Mouse (Mus musculus): ENCODE data around the gene Ube2g2. TPM values are rescaled to one million over a fixed set of nuclear protein-coding genes. Genes with fewer than 3 reads are reported as not detected.
"Not testable (repeated sequence)": the region's sequence is repeated elsewhere in the genome, so short reads cannot be mapped to it uniquely, and the experiment has no call there.

Gene Ube2g2
- polyA plus RNA-seq, 1 experiment from 2014 or later = 52.1 TPM

GRCm38 (mm10) chr10:77685895-77686664 is 64.0 kb downstream of the Ube2g2 start, which contains the start of gene Tspear:
Gene Tspear (plus strand): TSS chr10:77686569.
- H3K36me3 ChIP-seq (ENCODE audit: inconsistent target) = no peaks in the 10 kb centered on the region
- WGBS (ENCODE audit: missing documents) = 17% methylated on average over 22 of the region's 22 CpGs

DNA sequence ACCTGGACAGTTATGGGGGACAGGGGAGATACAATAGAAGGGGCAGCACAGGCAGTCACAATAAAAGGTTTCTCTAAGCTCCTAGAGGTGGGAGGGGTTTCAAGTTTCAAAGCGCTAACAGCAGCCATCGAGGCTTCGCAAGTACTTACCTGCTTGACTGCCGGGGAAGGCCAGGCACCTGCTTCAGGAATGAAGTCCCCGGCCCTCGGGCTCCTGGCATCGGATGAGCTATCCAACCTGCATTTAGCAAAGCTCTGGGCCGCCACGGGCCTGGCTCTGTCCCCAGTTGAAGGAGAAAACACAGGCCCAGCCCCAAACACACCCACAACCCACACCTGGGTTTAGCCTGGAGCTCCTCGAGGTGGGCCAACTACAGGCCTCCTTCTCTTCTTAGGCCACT is 64.9 kb downstream of the Ube2g2 start:
- H3K4me3 ChIP-seq (ENCODE audit: inconsistent target) = no peak overlapping the region
- 56% methylated on average over 10 of the region's 10 CpGs for WGBS (ENCODE audit: missing documents)
- H3K79me2 ChIP-seq (ENCODE audit: inconsistent target) = no peaks in the 10 kb centered on the region
- H3K27ac ChIP-seq = no peak overlapping the region
- no peaks in the 10 kb centered on the region for H3K36me3 ChIP-seq (ENCODE audit: inconsistent target)

More at GRCm38 (mm10) chr10:77685895-77686664, 64.0 kb downstream of the Ube2g2 start, which contains the start of gene Tspear:
- Histone ChIP-seq H3K79me2 (ENCODE audit: inconsistent target) (no peaks in the 10 kb centered on the region), H3K27ac (no peak within 1 kb of the TSS), H3K4me3 (ENCODE audit: inconsistent target) (no peak within 1 kb of the TSS)

DNA sequence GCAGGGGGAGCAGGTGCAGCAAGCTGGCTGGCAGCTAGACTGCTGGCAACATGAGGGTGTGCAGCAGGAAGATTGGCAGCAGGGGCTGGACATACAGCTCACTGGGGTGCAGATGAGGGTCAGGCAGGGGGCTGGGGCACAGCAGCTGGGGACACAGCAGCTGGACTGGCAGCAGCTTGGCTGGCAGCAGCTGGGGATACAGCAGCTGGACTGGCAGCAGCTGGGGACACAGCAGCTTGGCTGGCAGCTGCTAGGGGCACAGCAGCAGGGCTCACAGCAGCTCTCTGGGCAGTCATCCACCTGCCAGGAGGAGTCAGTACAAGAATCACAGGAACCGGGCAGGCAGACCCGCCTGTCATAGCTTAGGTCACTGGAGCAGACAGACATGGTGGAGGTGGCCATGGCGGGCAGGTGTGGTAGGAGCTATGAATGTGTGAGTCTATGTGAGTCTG is 68.3 kb downstream of the Ube2g2 start, which contains the start of gene Gm19402:
Gene Gm19402, minus strand, starts transcription at position 402 of the 452 bp plus-strand sequence.
- H3K79me2 ChIP-seq (ENCODE audit: inconsistent target); H3K36me3 ChIP-seq (ENCODE audit: inconsistent target); H3K4me3 ChIP-seq (ENCODE audit: inconsistent target); H3K27ac ChIP-seq: not testable (repeated sequence)
- 76% methylated on average over 3 of the region's 3 CpGs for WGBS (ENCODE audit: missing documents)

Other genes with a start within 250 kb of the Ube2g2 start
- 0.04 to 0.91 TPM (median 0.16 TPM) in 3 replicates for gene Adarb1, start 204.0 kb upstream of the Ube2g2 start, polyA plus RNA-seq (2018)
- gene Fam207a, start 106.5 kb upstream of the Ube2g2 start, polyA plus RNA-seq (2018) = 16.8 to 38.8 TPM (median 21.1 TPM) in 3 replicates
- 418 to 531 TPM (median 505 TPM) in 3 replicates for gene Itgb2, start 92.0 kb upstream of the Ube2g2 start, polyA plus RNA-seq (2018)
- gene Pttg1ip, start 40.6 kb upstream of the Ube2g2 start, polyA plus RNA-seq (2018) = 99.5 to 103 TPM (median 102 TPM) in 3 replicates
- 105 to 245 TPM (median 141 TPM) in 3 replicates for gene Sumo3, start 16.2 kb upstream of the Ube2g2 start, polyA plus RNA-seq (2018)
- 3.3 TPM in 1 of 3 replicates, not detected in the others for gene Gm49325, start 16.1 kb upstream of the Ube2g2 start, polyA plus RNA-seq (2018)
- not detected in 3 replicates for gene Tspear, start 64.3 kb downstream of the Ube2g2 start, polyA plus RNA-seq (2018)
- not detected in 3 replicates for gene Gm19402, start 68.5 kb downstream of the Ube2g2 start, polyA plus RNA-seq (2018)
- not detected in 3 replicates for gene Gm9508, start 75.0 kb downstream of the Ube2g2 start, polyA plus RNA-seq (2018)
- gene Gm10272, start 84.4 kb downstream of the Ube2g2 start, polyA plus RNA-seq (2018) = not detected in 3 replicates
- gene Gm10024, start 89.2 kb downstream of the Ube2g2 start, polyA plus RNA-seq (2018) = not detected in 3 replicates
- gene Gm10142, start 93.5 kb downstream of the Ube2g2 start, polyA plus RNA-seq (2018) = not detected in 3 replicates
- gene Krtap12-1, start 98.3 kb downstream of the Ube2g2 start, polyA plus RNA-seq (2018) = not detected in 3 replicates
- not detected in 3 replicates for gene Gm10100, start 104.2 kb downstream of the Ube2g2 start, polyA plus RNA-seq (2018)
- gene Gm18596, start 120.4 kb downstream of the Ube2g2 start, polyA plus RNA-seq (2018) = not detected in 3 replicates
- not detected in 3 replicates for gene Gm9736, start 129.1 kb downstream of the Ube2g2 start, polyA plus RNA-seq (2018)
- gene Gm3233, start 137.4 kb downstream of the Ube2g2 start, polyA plus RNA-seq (2018) = not detected in 3 replicates
- not detected in 3 replicates for gene Gm3238, start 149.1 kb downstream of the Ube2g2 start, polyA plus RNA-seq (2018)
- not detected in 3 replicates for gene Gm7138, start 154.7 kb downstream of the Ube2g2 start, polyA plus RNA-seq (2018)
- not detected in 3 replicates for gene Gm3250, start 160.3 kb downstream of the Ube2g2 start, polyA plus RNA-seq (2018)
- gene Gm7137, start 165.9 kb downstream of the Ube2g2 start, polyA plus RNA-seq (2018) = not detected in 3 replicates
- not detected in 3 replicates for gene Gm9639, start 172.8 kb downstream of the Ube2g2 start, polyA plus RNA-seq (2018)
- gene Gm19668, start 176.9 kb downstream of the Ube2g2 start, polyA plus RNA-seq (2018) = not detected in 3 replicates
- gene Gm9507, start 189.6 kb downstream of the Ube2g2 start, polyA plus RNA-seq (2018) = not detected in 3 replicates
- not detected in 3 replicates for gene Gm2696, start 192.4 kb downstream of the Ube2g2 start, polyA plus RNA-seq (2018)
- gene Krtap10-4, start 204.8 kb downstream of the Ube2g2 start, polyA plus RNA-seq (2018) = not detected in 3 replicates
- not detected in 3 replicates for gene Krtap10-10, start 213.7 kb downstream of the Ube2g2 start, polyA plus RNA-seq (2018)
- not detected in 3 replicates for gene Gm36176, start 224.5 kb downstream of the Ube2g2 start, polyA plus RNA-seq (2018)
- gene Gm10318, start 230.6 kb downstream of the Ube2g2 start, polyA plus RNA-seq (2018) = not detected in 3 replicates
- gene Gm3285, start 239.7 kb downstream of the Ube2g2 start, polyA plus RNA-seq (2018) = not detected in 3 replicates